ENCODE assay signal across 7 mouse cellular contexts in genomic region chr11:17279959-17280358, GRCm38 (mm10). TPM values are rescaled to one million over a fixed set of nuclear protein-coding genes. Genes with fewer than 3 reads are reported as not detected.
DNase-seq lines count a peak whose midpoint lies in the region; ATAC-seq and TF ChIP-seq lines count a peak whose summit lies in the region.

No protein-coding gene starts in this region.

- H3K36me3 ChIP-seq in forebrain, embryonic 13.5 days (ENCODE audit: poor library complexity, severe bottlenecking), result no peaks in the 10 kb centered on the region
- no peaks in the 10 kb centered on the region for H3K36me3 ChIP-seq in kidney, embryonic 14.5 days (ENCODE audit: control insufficient read depth, insufficient read depth, low read length)
- H3K36me3 ChIP-seq in lung, embryonic 14.5 days (ENCODE audit: insufficient read depth), result no peaks in the 10 kb centered on the region

- TF ChIP-seq CTCF in brain, embryonic 14.5 days (IDR thresholded peaks at IDR 0.05; ENCODE audit: borderline replicate concordance, extremely low read depth, insufficient read depth, insufficient read length), result peak; percentile 84
- peak; percentile 93 for TF ChIP-seq CTCF in lung, embryonic 14.5 days (IDR thresholded peaks at IDR 0.05; ENCODE audit: low read depth)

- no peaks in the 10 kb centered on the region for H3K4me1 ChIP-seq in forebrain, embryonic 13.5 days
- H3K4me1 ChIP-seq in kidney, embryonic 14.5 days (ENCODE audit: control insufficient read depth, insufficient read depth, low read length), result no peaks in the 10 kb centered on the region
- no peaks in the 10 kb centered on the region for H3K4me1 ChIP-seq in lung, embryonic 14.5 days (ENCODE audit: insufficient read depth)

- H3K9ac ChIP-seq in forebrain, embryonic 13.5 days, result no peak overlapping the region
- no peak overlapping the region for H3K9ac ChIP-seq in kidney, embryonic 14.5 days (ENCODE audit: low read depth, low read length)
- no peak overlapping the region for H3K9ac ChIP-seq in lung, embryonic 14.5 days

- no peak for TF ChIP-seq POLR2A in brain, embryonic 14.5 days (IDR thresholded peaks at IDR 0.05; ENCODE audit: borderline replicate concordance, extremely low read depth, insufficient read depth, insufficient read length, poor library complexity, severe bottlenecking)

- no peak overlapping the region for H3K4me2 ChIP-seq in forebrain, embryonic 13.5 days
- no peak overlapping the region for H3K4me2 ChIP-seq in kidney, embryonic 14.5 days (replicated peaks; ENCODE audit: low read depth, low read length)
- no peak overlapping the region for H3K4me2 ChIP-seq in lung, embryonic 14.5 days

- no peaks in the 10 kb centered on the region for H3K9me3 ChIP-seq in forebrain, embryonic 13.5 days (replicated peaks)
- no peaks in the 10 kb centered on the region for H3K9me3 ChIP-seq in kidney, embryonic 14.5 days (ENCODE audit: control insufficient read depth, low read length)
- no peaks in the 10 kb centered on the region for H3K9me3 ChIP-seq in lung, embryonic 14.5 days (ENCODE audit: low read depth, low read length)

- peak; percentile 13 for DNase-seq in 3134 (ENCODE audit: extremely low read depth, insufficient read length, low spot score)
- peak; percentile 42 to 49 for DNase-seq in B cell, adult 2 months
- peak; percentile 83 for DNase-seq in brain, embryonic 14.5 days (ENCODE audit: low read depth)
- peak; percentile 93 for DNase-seq in lung, embryonic 14.5 days

- no peak overlapping the region for H3K4me3 ChIP-seq in forebrain, embryonic 13.5 days
- H3K4me3 ChIP-seq in kidney, embryonic 14.5 days (ENCODE audit: low read length), result no peak overlapping the region
- no peak overlapping the region for H3K4me3 ChIP-seq in lung, embryonic 14.5 days (ENCODE audit: low read depth, low read length)

- WGBS in forebrain, embryonic 13.5 days, result 16% methylated on average over 9 of the region's 9 CpGs
- WGBS in kidney, embryonic 14.5 days, result 14% methylated on average over 9 of the region's 9 CpGs
- 13% methylated on average over 9 of the region's 9 CpGs for WGBS in lung, embryonic 14.5 days

- ATAC-seq in forebrain, embryonic 13.5 days, result peak; percentile 92
- ATAC-seq in kidney, embryonic 14.5 days (ENCODE audit: low FRiP score, low TSS enrichment), result peak; percentile 71
- ATAC-seq in lung, embryonic 14.5 days (ENCODE audit: insufficient read depth), result peak; percentile 68
- peak; percentile 86 for ATAC-seq in neutrophil, adult 5-6 weeks (ENCODE audit: extremely low read depth, insufficient number of reproducible peaks, low FRiP score, poor library complexity, severe bottlenecking)

- H3K27ac ChIP-seq in forebrain, embryonic 13.5 days, result no peak overlapping the region
- H3K27ac ChIP-seq in kidney, embryonic 14.5 days (ENCODE audit: low read depth, low read length), result no peak overlapping the region
- no peak overlapping the region for H3K27ac ChIP-seq in lung, embryonic 14.5 days (ENCODE audit: low read depth)

- peaks cover 12% of the 10 kb centered on the region; the same call in 1 of the 2 replicates for H3K27me3 ChIP-seq in forebrain, embryonic 13.5 days
- no peaks in the 10 kb centered on the region for H3K27me3 ChIP-seq in kidney, embryonic 14.5 days (ENCODE audit: control insufficient read depth, insufficient read depth, low read length)
- H3K27me3 ChIP-seq in lung, embryonic 14.5 days (ENCODE audit: insufficient read depth, low read length), result no peaks in the 10 kb centered on the region

RNA-seq across cellular contexts. Expression of gene C1d, which starts 22.6 kb away (rescaled TPM):
- 51.7 and 57.8 TPM in 2 replicates for polyA plus RNA-seq in brain, embryonic 14.5 days (2012; rRNA removed)
- 101 and 111 TPM in 2 replicates for polyA plus RNA-seq in forebrain, embryonic 13.5 days (2015; fragmentation: Nextera tagmentation; extraction: Ambion mirVana)
- polyA plus RNA-seq in kidney, embryonic 14.5 days (2014; fragmentation: Nextera tagmentation; extraction: Ambion mirVana), result 102 and 146 TPM in 2 replicates
- polyA plus RNA-seq in lung, embryonic 14.5 days (2014; fragmentation: Nextera tagmentation; extraction: Ambion mirVana), result 95.2 and 116 TPM in 2 replicates
- total RNA-seq in neutrophil, adult 5-6 weeks (2017), result 33.6 and 50.8 TPM in 2 replicates

Comparison
In these comparisons a context has a peak if more than half of its experiments do, and no peak if none do; other contexts are left out.
1. DNase-seq: peak in every context shown above with its lines; median percentile 93 in lung, embryonic 14.5 days; 83 in brain, embryonic 14.5 days; 46 in B cell, adult 2 months; 13 in 3134.